Mouse (Mus musculus): ENCODE results near the gene Ginm1.
A peak's percentile ranks its signal among the peaks of the same experiment; 100 is the strongest.

Gene Ginm1

GRCm38 (mm10) chr10:7792751-7793385 lies at the start of gene Ginm1, which contains the start of gene Ppil4:
Ginm1 (minus strand) TSS chr10:7792824.
Ppil4 (plus strand) TSS chr10:7792891.
- peak; percentile 91 for DNase-seq

DNA sequence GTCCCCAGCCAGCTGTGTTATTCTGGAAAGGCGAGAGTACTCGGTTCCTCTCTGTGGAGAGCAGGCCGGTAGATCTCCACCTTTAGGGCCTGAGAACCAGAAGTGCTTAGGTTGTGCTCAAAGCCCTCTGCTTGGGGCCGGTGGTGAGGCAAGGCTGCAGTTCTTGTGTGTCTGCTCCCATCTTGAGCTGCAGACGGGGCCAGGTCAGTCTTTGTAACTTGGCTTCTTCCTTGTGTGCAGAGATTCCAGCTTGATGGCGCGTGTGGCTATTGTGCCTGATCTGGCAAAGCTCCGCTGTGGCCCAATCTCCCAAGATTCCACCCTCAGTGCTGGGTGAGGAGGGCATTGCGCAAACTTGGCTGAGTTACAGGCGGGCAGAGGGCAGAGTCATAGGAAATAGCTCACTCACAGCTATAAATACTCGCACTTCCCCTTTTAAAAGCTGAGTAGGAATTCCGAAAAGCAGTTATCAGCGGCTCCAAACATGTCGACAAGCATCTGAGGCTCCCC lies 49.0 kb upstream of the Ginm1 start:
- peak; percentile 50 for DNase-seq

GRCm38 (mm10) chr10:7840785-7841184 lies 48.2 kb upstream of the Ginm1 start:
- no peak for DNase-seq

DNA sequence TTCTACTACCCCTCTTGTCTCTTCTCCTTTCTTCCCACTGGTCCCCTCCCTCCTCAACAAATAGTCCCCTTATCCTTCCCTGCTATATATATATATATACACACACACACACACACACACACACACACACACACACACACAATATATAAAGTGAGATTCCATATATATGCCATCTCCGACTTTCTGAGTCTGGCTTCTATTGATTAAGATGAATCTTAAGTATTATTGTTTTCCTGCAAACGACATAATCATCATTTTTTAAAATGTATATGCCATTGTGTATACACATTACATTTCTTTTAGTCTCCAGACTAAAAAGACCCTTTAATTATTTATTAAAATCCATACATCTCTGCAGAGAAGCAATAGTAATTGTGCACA lies 47.7 kb upstream of the Ginm1 start:
- DNase-seq = no peak

DNA sequence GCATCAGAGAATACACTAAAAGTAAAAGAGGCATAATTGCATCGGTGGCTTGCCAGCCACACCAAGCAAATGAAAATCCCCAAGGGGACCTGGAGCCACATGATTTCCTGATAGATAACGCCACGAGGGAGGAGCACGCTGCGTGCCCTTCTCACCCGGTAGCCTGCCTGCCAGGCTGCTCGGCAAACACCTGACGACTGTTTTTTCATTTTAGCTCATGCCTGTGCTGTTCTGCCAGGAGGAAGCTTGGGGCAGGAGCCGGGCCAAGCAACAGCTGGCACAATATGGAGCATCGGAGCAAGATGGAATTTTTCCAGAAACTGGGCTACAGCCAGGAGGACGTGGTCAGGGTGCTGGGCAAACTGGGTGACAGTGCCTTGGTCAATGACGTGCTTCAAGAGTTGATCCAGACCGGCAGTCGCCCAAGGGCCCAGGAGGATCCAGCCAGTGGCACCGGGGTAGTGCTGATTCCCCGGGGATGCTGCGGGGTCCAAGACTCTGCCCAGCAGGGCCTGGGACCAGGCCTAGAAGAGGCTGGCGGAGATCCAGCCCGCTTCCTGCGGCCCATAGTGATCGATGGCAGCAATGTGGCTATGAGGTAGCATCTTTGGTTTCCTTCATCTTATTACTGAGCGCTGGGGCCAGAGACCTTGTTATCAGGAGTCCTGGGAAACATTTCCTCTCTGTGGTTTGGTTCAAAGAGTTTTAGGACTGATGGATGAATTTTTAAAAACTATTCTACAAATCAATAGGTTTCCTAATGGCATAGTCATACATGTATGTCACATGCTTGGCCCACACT lies 47.1 kb upstream of the Ginm1 start:
- DNase-seq = no peak

DNA sequence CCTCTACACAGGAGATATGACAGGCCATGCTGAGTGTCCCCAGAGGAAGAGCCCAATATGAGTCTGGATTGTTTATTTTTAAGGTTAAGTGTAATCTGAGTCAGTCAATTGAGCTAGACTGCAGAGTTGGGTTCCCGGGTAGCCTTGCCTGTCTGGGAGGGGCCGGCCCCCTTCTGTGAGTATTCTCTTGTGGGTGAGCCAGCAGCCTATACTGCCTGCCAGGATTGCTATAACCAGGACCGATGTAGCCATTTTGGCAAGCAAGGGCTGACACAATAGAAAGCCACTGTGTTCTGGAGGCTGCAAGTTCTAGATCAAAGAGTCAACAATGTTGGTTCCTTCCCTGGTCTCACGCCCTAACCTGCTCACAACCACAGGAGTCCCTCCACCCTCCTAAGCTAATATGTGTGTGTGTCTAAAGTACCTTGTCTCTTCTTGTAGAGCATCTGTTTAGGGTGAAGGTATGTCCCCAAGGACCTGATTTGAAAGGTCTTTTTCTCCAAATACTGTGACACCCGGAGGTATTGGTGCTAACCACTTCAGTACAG lies 46.3 kb upstream of the Ginm1 start:
- DNase-seq = no peak

DNA sequence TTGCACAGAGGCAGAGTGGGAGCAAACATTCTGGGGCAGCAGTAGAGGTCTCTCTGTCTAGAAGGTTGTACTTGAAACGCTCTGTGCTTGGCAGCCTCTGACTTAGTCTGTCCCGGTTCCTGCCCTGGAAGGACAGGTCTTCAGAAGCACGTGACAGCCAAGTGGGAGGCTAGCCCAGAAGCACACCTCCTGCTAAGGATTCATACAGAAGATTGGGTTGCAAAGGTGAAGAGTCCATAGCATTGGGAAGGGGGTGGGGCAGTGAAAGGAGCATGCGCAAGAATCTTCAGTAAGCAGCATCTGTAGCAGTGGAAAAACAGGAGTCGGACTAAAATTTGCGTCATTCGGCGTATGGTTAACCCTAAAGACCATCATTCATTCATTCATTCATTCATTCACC lies 45.4 kb upstream of the Ginm1 start:
- DNase-seq = no peak

GRCm38 (mm10) chr10:7837446-7837845 lies 44.8 kb upstream of the Ginm1 start:
- DNase-seq = no peak

DNA sequence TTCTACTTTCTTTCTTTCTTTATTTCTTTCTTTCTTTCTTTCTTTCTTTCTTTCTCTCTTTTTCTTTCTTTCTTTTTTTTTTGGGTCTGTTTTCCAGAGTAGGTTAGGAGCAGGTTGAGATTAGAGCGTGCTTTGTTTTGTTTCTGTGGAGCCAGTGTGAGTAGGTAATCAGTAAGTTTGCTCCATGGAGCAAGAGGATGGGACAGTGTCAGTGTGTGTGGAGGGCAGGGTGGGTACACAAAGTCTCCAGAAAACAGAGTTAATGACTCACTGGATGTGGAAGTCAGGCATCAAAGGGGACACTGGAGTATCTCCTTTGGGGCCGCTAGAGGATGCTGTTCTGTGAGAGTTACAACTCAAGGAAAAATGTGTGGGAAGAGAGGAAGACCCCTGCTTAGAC lies 44.3 kb upstream of the Ginm1 start:
- DNase-seq = no peak

GRCm38 (mm10) chr10:7834671-7835225 lies 42.1 kb upstream of the Ginm1 start:
- no peak for DNase-seq

- DNase-seq = no peak
These were observed 40.9 kb upstream of the Ginm1 start for GRCm38 (mm10) chr10:7833377-7834165.

DNA sequence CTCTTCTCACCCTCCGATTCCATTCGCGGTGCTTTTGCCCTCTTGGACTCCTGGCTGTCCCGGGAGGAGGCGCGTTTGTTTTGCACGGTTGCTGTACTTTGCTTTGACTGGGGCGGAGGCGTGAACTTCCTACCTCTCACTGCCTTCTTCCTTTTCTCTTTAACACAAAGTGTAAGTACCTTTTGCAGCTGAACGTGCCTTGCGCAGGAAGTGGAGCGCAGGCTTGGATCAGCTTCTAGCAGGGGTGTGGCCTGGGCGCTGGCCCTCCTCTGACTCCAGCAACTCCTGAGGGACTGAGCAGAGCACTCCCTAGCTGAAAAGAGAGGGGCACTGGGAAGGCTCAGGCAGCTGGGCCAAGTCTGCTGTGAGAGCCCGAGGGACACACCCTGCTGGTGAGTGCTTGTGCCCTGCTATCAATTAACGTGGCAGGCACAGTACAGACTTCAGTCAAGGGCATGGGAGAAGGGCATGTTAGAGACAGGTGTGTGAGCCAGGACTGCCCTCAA lies 39.6 kb upstream of the Ginm1 start, which contains the start of gene Zc3h12d:
Zc3h12d (plus strand) TSS at position 300 of the 506 bp plus-strand sequence.
- peak; percentile 20 for DNase-seq

GRCm38 (mm10) chr10:7826106-7826505 lies 33.5 kb upstream of the Ginm1 start:
- no peak for DNase-seq

DNA sequence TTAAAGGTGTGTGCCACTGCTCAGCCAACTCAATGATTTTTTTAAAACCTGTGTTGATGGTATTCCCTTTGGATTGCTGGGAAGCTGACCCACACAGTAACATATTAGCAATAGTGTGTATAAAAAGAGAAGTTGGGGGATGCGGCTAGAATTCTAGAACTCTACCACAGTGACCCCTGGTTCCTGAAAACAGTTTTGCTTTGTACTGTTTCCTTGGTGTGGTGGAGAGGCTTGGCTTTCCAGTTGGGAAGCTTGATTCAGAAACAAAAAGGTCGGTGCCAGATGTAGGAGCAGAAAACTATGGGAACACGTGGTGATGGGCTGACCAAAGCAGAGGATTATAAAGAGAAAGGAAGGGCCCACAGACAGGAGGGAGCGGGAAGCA lies 32.6 kb upstream of the Ginm1 start:
- no peak for DNase-seq

- DNase-seq = no peak
These were observed 32.1 kb upstream of the Ginm1 start for GRCm38 (mm10) chr10:7824663-7825280.

- DNase-seq = no peak
These were observed 29.4 kb upstream of the Ginm1 start for GRCm38 (mm10) chr10:7821981-7822380.

- DNase-seq = no peak
These were observed 27.5 kb upstream of the Ginm1 start for GRCm38 (mm10) chr10:7820171-7820570.

DNA sequence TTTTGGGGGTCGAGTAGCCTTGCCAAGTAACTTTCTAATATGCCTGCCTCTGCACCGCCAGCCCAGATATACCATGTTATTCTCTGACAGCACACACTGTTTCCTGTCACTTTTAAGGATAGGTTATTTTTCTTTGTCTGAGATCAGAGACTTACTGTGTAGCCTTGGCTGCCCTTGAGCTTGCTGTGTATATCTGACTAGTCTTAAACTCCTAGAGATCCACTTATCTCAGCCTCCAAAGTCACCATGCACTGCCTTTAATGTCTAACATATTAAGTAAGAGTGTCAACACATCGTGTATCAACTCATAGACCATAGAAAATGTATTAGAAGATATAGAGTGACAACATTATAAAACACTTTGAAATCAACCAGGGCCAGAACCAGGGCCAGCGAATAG lies 27.0 kb upstream of the Ginm1 start:
- no peak for DNase-seq

DNA sequence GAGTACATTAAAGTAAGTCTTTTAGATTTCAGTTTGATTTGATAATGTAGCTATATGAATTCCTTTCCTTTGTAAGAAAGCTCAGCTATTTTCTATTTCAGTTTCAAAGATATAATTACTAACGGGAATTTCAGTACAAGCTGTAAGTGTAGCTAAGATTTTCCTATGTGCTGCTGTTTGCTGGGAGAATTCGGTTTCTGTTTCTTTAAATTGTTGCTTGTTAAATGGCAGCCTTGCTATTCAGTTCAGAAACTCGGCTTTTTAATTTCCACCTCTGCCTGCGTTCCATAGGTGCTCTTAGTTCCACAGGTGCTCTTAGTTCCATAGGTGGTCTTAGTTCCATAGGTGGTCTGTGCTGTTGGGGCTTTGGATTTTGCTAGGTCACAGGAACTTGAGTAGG lies 26.5 kb upstream of the Ginm1 start:
- no peak for DNase-seq

DNA sequence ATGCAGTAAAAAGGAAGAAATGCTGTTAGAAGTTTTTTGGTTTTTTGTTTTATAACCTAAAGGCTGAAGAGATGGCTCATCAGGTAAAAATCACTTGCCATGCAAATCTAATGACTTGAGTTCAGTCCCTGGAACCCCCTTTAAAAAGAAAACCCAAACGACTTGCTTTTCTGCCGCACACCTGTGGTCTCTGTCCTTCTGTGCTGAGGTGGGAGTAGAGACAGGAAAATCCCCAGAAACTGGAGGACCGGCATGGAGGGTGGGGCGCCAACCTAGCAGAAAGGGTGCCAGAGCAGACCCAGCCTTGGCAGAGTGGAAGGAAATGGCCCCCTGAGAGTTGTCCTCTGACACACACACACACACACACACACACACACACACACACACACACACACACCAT lies 26.1 kb upstream of the Ginm1 start:
- no peak for DNase-seq

- DNase-seq = no peak
These were observed 23.9 kb upstream of the Ginm1 start for GRCm38 (mm10) chr10:7816476-7816875.

GRCm38 (mm10) chr10:7809937-7810336 lies 17.3 kb upstream of the Ginm1 start:
- DNase-seq = no peak

Measured in liver (tissue).